Mouse (Mus musculus): Measurements from ENCODE around the gene Tnn.

Tnn gene

DNA sequence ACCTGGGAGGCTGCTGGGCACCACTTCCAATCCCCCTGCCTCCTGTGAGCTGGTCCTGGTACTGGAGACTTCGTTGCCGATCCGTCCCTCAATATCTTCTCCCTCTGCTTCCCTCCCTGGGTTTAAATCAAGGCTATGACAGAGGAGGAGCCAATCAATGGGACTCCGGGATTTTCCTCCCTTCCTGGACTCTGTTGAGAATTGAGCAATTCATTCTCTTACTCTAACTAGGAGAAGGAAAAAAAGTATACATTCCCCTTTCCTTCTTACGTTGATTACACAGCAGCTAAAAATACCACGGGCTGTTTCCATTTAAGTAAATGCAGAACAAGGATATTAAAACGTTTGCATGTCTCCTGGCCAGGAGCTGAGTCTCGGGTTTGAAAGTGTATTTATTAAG, at the start of gene Tnn:
Gene Tnn (minus strand): TSS at position 101 of the 400 bp plus-strand sequence.
- DNase-seq (ENCODE audit: inconsistent ontology term): no peak

DNA sequence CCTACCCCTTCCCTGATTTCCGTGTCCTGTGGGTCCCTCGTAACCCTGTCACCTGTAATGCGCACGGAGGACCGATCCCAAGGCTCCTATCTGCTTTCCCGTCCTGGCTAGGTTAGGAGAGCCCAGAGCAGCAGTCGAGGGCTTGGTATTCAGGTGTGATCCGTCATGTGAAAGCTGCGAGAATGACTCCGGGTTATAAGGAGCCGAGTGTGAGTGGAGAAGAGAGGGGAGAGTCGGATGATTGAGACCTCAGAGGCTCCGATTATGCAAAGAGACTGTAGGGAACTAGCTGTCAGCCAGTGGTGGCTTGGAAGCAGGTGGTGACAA, 41.9 kb upstream of the Tnn start:
- DNase-seq (ENCODE audit: inconsistent ontology term): no peak

DNA sequence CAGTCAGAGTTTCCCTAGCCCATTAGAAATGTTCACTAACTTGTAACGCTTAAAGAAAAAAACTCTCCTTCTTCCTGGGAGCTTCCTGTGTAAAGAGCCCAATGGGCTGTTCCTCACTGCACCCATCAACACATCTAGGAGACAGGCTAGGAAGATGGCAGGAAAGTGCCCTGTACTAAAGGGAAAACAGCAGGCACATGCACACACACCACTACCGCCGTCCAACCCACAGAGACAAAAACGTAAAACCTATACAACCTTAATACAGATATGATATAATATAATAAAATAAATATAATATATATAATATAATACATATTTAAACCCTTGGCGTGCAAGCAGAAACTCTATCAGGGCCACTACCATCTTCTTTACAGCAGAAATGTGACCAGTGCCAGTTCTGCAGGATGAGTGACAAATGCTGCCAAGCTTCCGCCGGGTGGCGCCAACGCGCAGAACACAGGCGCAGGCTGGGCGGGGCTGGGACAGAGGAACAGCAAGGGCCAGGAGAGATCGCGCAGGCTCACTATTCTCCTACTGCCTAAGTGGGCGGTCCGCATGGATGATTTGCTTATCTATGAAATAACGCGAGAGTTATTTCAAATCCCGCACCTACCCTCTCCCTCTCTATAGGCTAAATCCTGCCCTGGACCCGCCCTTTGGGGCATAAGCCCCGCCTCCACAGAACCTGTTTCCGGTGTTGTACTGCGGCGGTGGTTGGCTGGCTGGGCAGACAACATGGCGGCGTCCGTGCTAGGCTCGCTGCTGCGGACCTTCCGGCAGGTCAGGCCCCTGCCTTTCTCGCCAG, 41.4 kb upstream of the Tnn start, which contains the start of gene Mrps14:
Gene Mrps14 (plus strand): TSS at position 687 of the 808 bp plus-strand sequence.
- DNase-seq (ENCODE audit: inconsistent ontology term): peak; percentile 98

DNA sequence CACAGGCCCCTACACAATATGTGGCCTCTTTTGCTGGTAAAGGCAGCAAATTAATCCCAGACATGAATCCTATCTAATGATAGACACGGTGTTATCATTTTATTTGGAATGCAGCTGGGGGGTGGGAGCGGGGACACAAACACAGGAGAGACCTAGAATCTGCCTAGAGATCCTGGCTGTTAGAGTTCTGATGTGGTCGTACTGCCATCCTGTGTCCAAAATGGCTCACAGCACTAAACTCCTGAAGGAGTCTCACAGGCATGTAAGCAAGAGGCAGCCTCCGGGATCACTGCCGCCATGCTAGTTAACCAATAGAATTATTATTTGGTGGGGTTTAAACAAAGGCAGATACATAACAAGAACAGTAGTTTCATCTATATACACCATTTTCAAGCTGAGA, 31.1 kb upstream of the Tnn start:
- DNase-seq (ENCODE audit: inconsistent ontology term): peak; percentile 82

DNA sequence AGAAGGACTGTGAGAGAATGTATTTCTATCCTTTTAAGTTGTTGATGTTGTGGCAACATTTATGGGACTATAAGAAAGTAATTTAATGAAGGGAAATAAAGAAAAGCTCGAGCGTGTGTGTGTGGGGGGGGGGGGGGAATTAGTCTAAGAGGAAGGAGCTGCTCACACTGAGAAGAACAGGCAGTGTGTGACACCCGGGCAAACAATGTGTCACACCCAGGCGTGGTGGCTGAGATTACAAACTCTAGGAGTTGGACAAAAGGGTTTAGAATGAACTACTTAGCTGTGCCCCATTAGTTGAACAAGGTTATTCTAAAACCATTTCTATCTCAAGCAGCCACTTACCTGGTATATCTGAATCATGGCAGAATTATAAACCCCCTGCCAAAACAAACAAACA, 27.8 kb upstream of the Tnn start:
- DNase-seq (ENCODE audit: inconsistent ontology term): no peak

DNA sequence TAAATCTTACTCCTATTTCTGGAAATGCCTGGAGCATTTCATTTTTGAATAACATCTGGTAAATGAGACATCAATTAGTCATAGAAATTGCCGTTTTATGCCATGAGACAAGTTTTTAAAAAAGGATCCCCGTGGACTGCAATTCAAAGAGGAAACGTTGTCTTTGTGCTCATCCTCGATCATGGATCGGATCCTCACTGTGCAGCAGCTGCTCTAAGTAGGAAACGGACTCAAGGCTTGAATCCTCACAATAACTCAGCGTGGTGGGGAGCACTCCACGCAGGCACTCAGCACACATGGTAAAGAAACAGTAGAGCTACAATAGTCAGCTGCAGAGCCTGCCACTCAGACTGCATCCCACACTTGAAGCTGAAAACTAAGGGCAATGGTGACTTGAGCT, 23.5 kb upstream of the Tnn start:
- DNase-seq (ENCODE audit: inconsistent ontology term): no peak

DNA sequence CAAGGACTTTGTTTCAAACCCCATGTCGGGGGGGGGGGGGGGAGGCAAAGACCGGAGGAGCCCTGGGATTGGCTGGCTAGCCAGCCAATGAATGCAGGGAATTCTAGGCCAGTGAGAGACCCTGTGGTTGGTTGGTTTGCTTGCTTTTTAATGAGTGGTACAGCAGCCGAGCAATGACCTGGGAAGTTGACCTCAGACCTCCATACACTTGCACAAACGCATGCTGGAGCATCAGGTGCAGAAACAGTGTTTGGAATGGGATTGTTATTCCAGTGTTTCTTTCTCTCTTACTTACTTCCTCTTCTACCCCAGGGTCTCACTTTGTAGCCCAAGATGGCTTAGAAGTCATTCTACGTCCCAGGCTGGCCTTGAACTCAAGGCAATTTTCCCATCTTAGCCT, 13.2 kb upstream of the Tnn start:
- DNase-seq (ENCODE audit: inconsistent ontology term): no peak

DNA sequence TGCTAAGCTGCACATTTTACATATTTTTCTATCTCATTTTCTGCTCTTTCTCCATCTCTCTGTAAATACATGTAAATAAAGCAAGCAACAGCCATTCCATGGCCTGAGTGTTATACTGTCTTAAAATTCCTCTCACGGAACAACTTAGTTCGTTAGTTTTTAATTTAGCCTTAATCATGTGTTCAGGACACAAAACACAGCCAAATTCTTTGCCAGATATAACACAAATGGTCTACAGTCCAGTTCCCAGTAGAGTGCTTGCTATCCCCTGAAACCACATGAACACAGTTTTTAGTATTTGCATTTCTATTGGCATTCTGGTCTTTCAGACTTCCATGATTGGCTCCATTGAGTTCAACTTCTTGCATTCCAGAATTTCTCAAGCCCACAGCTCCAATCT, 4.8 kb upstream of the Tnn start:
- peak; percentile 30 for DNase-seq (ENCODE audit: inconsistent ontology term)

DNA sequence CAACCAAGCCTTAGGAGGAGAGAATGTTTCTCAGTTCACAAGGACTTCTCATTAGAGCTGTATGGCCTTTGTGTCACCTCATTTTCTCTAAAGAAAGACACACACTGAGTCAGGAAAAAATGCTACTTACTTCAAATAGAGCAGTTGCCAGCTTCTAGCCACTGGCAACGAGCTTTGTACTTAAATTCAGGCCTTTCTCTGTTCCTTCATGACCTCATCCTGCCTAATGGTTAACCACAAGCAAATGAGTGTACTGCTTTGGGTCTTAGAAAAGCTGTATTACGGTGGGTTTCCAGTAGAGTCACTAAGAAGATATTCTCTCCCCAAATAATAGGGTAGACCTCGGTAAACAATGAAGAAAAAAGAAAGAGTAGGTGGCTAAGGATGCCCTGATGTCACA, 2.7 kb downstream of the Tnn start:
- DNase-seq (ENCODE audit: inconsistent ontology term): peak; percentile 74

DNA sequence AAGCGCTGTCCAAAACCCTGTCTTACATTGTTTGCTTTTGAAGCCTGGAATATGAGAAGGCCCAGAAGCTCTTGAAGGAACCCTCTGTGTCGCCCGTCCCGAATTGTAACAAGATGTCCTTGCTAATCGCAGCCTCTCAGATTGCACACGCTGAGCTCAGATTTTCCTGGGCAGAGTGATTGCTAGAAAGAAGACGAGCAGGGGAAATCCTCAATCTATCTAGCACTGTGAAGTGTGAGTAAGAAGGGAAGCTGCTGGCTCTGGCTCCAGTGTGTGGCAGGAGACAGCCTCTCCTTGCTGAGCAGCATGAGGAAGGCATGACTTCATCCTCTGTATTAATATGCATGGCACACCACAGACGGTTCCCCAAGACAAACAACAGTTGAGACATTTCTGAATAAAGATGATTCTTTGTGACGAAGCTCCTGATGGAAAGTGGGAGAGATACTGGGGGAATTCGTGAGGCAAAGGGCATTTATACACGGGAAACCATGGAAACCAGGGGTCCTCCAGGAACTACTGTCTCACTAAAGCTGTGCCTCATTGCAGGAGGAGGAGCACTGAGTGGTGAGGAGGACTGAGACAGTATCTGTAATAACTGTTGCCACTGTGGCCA, 4.0 kb downstream of the Tnn start:
- DNase-seq (ENCODE audit: inconsistent ontology term): peak; percentile 47

DNA sequence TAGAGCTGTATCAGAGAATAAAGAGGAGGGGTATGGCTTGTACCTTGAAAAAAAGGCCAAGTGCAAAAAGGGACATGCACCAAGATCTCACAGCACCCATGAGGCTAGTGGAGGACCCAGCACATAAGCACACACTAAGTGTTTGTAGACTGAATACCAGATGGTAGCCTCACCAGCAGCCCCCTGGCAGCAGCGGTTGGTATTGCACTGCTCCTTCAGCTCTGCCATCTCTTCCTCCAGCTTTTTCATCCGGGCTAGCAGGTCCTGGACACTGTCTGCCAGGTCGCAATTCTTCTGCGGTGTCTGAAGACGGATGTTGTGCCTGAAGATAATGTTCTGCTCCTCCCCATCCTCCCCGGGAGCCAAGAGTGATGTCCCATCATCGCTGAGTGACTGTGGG, 6.1 kb downstream of the Tnn start:
- DNase-seq (ENCODE audit: inconsistent ontology term): no peak

DNA sequence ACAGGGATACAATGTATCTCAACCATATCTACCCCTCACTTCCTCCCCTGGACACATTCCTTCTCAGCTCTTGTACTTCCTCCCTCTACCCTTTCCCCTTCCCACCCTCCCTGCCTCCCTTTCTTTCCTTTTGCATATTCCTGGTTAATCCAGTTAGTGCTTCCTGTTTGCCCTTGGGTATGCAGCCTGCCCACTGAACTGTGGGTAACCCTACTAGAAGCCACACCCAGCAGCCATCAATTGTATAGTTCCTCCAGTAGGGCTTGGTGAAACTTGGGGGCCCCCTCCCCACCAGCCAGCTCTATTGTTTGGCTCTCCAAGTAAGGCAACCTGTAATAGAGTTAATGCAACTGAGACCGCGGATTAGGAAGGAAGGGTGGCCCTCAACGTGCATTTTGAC, 7.8 kb downstream of the Tnn start:
- no peak for DNase-seq (ENCODE audit: inconsistent ontology term)

DNA sequence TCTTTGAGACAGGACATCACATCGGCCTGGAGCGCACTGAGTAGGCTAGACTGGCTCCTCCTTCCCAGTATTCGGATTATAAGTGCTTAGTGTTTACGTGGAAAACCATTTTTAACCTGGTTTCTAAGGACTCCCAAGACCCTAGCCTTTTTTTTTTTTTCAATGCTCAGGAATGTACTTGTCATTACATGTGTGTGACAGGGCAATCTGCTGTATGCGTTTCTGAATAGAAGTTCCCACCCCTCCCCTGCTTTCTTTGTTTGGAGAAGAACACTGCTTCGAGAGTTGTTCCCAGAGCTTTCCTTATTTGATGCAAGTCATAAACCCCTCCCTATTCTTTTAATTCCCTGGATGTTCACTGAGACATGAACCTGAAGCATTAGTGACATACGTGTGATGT, 9.0 kb downstream of the Tnn start:
- no peak for DNase-seq (ENCODE audit: inconsistent ontology term)

DNA sequence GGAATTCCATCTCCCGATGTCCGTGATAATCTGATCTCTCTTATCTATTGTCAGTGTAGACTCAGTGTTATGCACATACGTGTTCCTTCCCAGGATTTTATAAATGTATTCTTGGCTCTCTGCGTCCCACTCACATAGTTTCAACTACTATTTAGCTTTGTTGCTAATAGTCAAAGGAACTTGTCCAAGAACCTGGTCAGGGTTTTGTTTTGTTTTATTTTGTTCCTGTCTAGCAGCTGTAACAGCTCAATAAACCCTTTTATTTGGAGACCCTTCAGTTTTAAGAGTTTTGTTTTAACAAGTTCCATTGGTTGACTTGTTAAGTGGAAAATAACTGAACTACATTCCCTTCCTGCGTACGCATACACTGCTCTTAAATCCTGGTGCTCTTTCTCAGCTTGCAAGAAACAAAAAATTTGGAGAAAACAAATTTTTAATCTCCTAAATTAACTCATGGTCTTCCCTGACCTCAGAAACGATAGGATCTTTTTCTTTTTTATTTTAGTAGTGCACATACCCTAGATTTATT, 17.0 kb downstream of the Tnn start:
- no peak for DNase-seq (ENCODE audit: inconsistent ontology term)

DNA sequence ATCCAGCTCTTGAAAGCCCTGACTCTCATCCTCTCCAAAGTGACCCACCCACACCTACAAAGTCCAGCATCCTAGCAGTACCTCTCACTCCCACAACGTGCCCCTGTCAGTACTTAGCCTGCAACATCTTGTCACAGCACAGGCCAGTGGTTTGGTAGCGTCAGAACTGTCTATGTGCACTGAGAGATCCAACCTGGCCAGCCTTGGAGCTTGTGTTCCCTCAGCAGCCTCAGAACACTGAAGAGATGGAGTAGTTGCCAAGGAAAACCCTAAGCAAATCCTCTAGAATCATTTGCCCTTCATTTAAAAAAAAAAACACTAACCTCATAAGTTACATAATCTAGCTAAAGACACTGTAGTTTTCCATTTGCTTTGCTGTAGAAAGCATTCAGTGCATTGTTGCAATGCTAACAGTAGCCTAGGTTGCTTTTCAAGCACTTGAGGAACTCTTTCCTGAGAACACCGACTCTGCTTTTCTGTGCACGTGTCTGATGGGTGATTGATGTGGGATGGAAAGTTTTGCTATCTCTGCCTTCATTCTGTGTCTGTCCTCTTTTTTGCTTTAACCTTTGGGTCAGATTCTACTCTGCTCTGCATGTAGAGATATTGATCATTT, 19.8 kb downstream of the Tnn start:
- DNase-seq (ENCODE audit: inconsistent ontology term): no peak

DNA sequence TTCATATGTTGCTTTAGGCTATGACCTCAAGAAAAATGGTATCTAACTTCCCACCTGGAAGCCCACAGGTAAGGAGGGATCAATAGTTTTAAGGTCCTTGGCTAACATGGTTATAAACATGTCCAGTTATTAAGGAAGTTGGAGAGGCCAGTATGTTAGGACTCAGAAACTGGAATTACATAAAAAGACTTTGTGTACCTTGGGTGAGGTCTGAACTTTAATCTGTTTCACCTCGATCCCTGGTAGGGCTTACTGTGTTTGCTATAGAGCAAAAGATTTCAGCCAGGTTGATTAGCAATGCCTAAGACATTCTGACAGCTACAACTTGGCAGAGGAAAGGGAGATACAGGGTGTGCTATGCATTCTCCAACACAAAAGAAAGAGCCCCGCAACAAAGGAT, 29.4 kb downstream of the Tnn start:
- DNase-seq (ENCODE audit: inconsistent ontology term): no peak

DNA sequence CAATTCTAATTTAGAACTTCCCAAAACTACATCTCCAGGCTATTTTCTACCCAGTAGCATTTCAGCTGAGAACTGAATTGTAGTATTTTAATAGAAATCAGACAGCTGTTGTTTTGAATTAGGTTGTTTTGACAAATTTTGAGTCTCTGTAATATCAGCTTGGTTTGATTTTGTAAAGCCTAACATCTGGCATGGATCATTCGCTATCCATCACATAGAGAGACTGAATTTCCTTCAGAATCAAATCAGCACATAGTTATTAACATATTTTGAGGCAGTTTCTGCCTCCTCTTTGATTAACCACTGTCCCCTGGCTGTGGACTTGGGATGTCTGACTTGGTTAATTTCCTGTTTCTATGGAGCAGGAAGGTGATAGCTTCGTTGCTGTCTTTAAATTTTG, 44.8 kb downstream of the Tnn start:
- no peak for DNase-seq (ENCODE audit: inconsistent ontology term)

DNA sequence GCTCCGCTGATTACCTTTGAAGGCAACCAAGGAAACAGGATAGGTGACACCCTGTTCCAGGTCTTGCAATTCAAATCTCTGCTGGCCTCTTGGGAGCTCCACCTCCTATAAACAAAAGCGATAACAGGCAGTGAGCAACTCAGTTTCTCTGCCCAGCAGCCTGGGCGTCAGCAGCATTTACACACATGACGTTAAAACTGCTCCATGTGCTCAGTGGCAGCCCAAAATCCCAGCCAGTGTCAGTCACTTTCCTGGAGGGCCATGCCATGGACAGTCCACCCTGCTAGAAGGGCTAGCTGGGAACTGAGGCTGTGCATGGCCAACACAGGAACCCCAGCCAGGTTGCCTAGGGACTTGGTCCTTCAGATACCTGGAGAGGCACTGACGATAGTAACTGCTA, 48.0 kb downstream of the Tnn start:
- no peak for DNase-seq (ENCODE audit: inconsistent ontology term)

DNA sequence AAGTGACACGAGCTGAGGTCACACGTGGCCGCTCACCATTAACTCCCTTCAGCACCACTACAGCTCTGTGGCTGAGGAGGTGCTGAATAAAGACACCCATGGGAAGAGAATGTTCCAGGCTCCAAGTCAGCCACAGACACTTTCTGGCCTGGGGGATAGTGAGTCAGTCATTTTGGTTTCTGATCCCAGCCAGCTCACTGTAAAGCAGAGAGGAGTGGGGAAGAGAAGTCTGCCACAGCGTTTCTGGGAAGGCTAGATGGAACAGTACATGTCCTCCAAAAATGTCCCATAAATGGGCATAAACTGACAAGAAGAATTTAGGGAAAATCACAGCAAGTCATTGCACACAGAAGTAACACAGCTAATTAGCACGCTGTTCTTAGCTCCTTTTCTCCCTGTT, 52.4 kb downstream of the Tnn start:
- DNase-seq (ENCODE audit: inconsistent ontology term): peak; percentile 88

DNA sequence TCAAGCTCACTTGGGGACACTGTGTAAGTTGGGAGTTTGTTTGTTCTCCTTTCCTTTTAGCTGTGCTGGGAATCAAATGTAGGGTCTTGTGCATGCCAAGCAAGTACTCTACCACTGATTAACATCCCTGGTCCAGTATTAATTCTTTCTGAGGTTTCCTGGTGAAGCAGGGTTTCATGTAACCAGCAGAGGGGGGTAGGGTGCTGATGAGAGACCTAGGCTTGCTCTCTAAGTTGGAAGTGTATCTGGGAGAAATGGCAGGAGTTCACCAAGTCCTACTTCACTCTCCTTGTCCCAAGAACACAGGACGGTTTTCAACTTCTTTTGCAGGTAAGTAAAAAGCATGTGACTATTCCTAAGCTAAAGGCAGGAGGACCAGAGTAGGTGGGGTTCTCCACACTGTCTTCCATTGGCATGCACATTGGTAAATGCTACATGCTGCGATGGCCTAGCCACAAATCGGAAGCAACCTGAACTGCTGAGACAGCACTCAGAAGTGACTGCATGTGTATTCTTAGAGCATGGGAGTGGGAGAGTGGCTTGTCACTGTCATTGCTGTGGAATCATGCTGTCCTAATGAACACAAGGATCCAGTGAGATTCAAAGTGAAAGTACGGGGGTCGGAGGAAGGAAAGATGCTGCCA, 53.6 kb downstream of the Tnn start:
- DNase-seq (ENCODE audit: inconsistent ontology term): peak; percentile 8

DNA sequence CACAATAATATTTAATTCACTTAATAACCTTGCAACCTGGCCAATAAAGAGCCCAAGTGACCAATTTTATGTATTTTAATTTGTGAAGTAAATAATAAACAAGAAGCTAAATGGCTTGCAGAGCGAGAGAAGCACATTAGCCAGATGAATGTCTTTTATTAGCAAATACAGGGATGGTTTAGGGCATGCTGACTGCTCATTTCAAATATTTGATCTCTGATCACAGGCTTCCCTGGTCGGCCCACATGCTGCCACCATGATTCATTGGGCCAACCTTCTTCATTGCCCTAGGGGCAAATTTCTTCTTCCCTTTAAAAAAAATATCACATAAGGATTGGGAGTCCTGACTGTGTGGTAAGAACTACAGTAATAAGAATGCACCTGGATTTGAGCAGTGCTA, 66.7 kb downstream of the Tnn start:
- no peak for DNase-seq (ENCODE audit: inconsistent ontology term)

DNA sequence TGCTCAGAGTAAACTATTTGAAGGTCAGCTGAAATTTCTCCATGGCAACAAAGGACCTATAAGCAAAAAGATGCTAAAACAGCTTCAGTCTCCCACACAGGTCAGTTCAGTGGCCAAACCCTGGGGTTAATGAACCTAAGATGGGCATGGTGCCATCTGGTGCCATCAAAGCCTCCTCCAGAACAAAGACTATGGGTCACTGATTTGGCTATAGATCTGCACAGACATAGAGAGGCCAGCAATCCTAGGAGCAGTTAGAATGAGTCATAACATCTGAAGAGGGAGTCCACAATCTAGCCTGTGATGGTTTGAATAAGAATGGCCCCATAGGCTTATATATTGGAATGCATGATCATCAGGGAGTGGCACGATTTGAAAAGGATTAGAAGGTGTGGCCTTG, 69.1 kb downstream of the Tnn start:
- peak; percentile 76 for DNase-seq (ENCODE audit: inconsistent ontology term)

DNA sequence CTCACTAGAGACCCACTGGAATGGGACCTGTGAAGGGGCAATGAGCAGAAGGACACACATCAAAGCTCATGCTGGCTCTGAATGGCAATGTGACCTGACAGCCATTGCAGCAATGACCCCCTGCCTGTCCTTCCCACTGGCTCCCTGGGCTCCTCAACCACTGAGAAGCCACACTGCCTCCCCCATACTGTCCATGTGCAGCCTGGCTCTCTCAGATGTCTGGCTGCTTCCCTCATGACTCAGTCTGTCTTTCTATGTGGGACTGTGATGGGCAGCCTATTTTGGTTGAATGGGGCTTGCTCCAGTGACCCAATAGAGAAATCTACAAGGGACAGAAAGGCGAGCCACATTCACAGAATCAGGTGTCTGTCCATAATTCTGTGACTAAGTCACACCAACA, 70.7 kb downstream of the Tnn start:
- DNase-seq (ENCODE audit: inconsistent ontology term): peak; percentile 70

Data from Muller cell, postnatal 12 days (primary cell).